Mouse (Mus musculus): ENCODE measurements around the gene Hist1h3f. TPM values are rescaled to one million over a fixed set of nuclear protein-coding genes. Genes with fewer than 3 reads are reported as not detected.
A peak's percentile ranks its signal among the peaks of the same experiment; 100 is the strongest.

Gene Hist1h3f
- polyA plus RNA-seq (2014; fragmentation: Nextera tagmentation; extraction: Ambion mirVana) = 1.0 and 1.1 TPM in 2 replicates

GRCm38 (mm10) chr13:23543965-23544786 is at the start of gene Hist1h3f:
TSS of gene Hist1h3f (plus strand) at chr13:23544052.
- under 1% methylated on average over 14 of the region's 45 CpGs for WGBS
- Histone ChIP-seq H3K4me2 (replicated peaks; ENCODE audit: low read depth, low read length) (peak within 1 kb of the TSS; percentile 67), H3K9ac (ENCODE audit: low read depth, low read length) (peak within 1 kb of the TSS; percentile 64), H3K4me3 (ENCODE audit: low read depth, low read length) (peak within 1 kb of the TSS; percentile 40), H3K27ac (ENCODE audit: low read depth, low read length) (peak within 1 kb of the TSS; percentile 86), H3K27me3 (ENCODE audit: control insufficient read depth, insufficient read depth, low read length) (no peaks in the 10 kb centered on the region), H3K9me3 (ENCODE audit: control insufficient read depth, low read length) (no peaks in the 10 kb centered on the region), H3K36me3 (ENCODE audit: control insufficient read depth, insufficient read depth, low read length) (no peaks in the 10 kb centered on the region), H3K4me1 (replicated peaks; ENCODE audit: control insufficient read depth, insufficient read depth, low read length) (no peaks in the 10 kb centered on the region)
- ATAC-seq (ENCODE audit: low FRiP score) (peak; percentile 94), DNase-seq (ENCODE audit: low spot score) (peak; percentile 88)

GRCm38 (mm10) chr13:23495526-23495925 is 48.3 kb upstream of the Hist1h3f start:
- no peaks in the 10 kb centered on the region for H3K9me3 ChIP-seq (ENCODE audit: control insufficient read depth, low read length)
- no peak overlapping the region for H3K9ac ChIP-seq (ENCODE audit: low read depth, low read length)
- no peak overlapping the region for H3K4me2 ChIP-seq (replicated peaks; ENCODE audit: low read depth, low read length)
- H3K4me3 ChIP-seq (ENCODE audit: low read depth, low read length) = no peak overlapping the region
- DNase-seq (ENCODE audit: low spot score) (no peak), ATAC-seq (ENCODE audit: low FRiP score) (no peak)
- 0 out of 2 replicates have a peak, but pooled peaks cover 2% of the 10 kb centered on the region for H3K27me3 ChIP-seq (ENCODE audit: control insufficient read depth, insufficient read depth, low read length)
- no peak overlapping the region for H3K27ac ChIP-seq (ENCODE audit: low read depth, low read length)
- H3K4me1 ChIP-seq (replicated peaks; ENCODE audit: control insufficient read depth, insufficient read depth, low read length) = no peaks in the 10 kb centered on the region
- 83% methylated on average over 6 of the region's 6 CpGs for WGBS
- no peaks in the 10 kb centered on the region for H3K36me3 ChIP-seq (ENCODE audit: control insufficient read depth, insufficient read depth, low read length)

- peak; percentile 72 for DNase-seq (ENCODE audit: low spot score)
- no peaks in the 10 kb centered on the region for H3K4me1 ChIP-seq (replicated peaks; ENCODE audit: control insufficient read depth, insufficient read depth, low read length)
- H3K9ac ChIP-seq (ENCODE audit: low read depth, low read length) = no peak overlapping the region
- H3K27ac ChIP-seq (ENCODE audit: low read depth, low read length) = no peak overlapping the region
- peak overlapping the region; percentile 14 for H3K4me3 ChIP-seq (ENCODE audit: low read depth, low read length)
- ATAC-seq (ENCODE audit: low FRiP score) = no peak
- 0 out of 2 replicates have a peak, but pooled peaks cover 2% of the 10 kb centered on the region for H3K27me3 ChIP-seq (ENCODE audit: control insufficient read depth, insufficient read depth, low read length)
- H3K4me2 ChIP-seq (replicated peaks; ENCODE audit: low read depth, low read length) = peak overlapping the region; percentile 29; the same call in 1 of the 2 replicates
- H3K36me3 ChIP-seq (ENCODE audit: control insufficient read depth, insufficient read depth, low read length) = no peaks in the 10 kb centered on the region
- H3K9me3 ChIP-seq (ENCODE audit: control insufficient read depth, low read length) = no peaks in the 10 kb centered on the region
- WGBS = 1% methylated on average over 19 of the region's 19 CpGs
These were observed 46.1 kb upstream of the Hist1h3f start for GRCm38 (mm10) chr13:23497656-23498321.

- ATAC-seq (ENCODE audit: low FRiP score) = no peak
- Histone ChIP-seq H3K27ac (ENCODE audit: low read depth, low read length) (no peak overlapping the region), H3K4me1 (replicated peaks; ENCODE audit: control insufficient read depth, insufficient read depth, low read length) (no peaks in the 10 kb centered on the region), H3K27me3 (ENCODE audit: control insufficient read depth, insufficient read depth, low read length) (0 out of 2 replicates have a peak, but pooled peaks cover 2% of the 10 kb centered on the region), H3K36me3 (ENCODE audit: control insufficient read depth, insufficient read depth, low read length) (no peaks in the 10 kb centered on the region), H3K4me3 (ENCODE audit: low read depth, low read length) (peak overlapping the region; percentile 14), H3K9ac (ENCODE audit: low read depth, low read length) (no peak overlapping the region), H3K9me3 (ENCODE audit: control insufficient read depth, low read length) (no peaks in the 10 kb centered on the region), H3K4me2 (replicated peaks; ENCODE audit: low read depth, low read length) (peak overlapping the region; percentile 29)
- no peak for DNase-seq (ENCODE audit: low spot score)
- WGBS = 5% methylated on average over 10 of the region's 10 CpGs
These were observed 45.2 kb upstream of the Hist1h3f start for GRCm38 (mm10) chr13:23498653-23499052.

- Histone ChIP-seq H3K9ac (ENCODE audit: low read depth, low read length) (no peak overlapping the region), H3K4me2 (replicated peaks; ENCODE audit: low read depth, low read length) (no peak overlapping the region), H3K27me3 (ENCODE audit: control insufficient read depth, insufficient read depth, low read length) (0 out of 2 replicates have a peak, but pooled peaks cover 2% of the 10 kb centered on the region), H3K36me3 (ENCODE audit: control insufficient read depth, insufficient read depth, low read length) (no peaks in the 10 kb centered on the region), H3K4me1 (replicated peaks; ENCODE audit: control insufficient read depth, insufficient read depth, low read length) (no peaks in the 10 kb centered on the region), H3K9me3 (ENCODE audit: control insufficient read depth, low read length) (no peaks in the 10 kb centered on the region), H3K4me3 (ENCODE audit: low read depth, low read length) (no peak overlapping the region), H3K27ac (ENCODE audit: low read depth, low read length) (no peak overlapping the region)
- DNase-seq (ENCODE audit: low spot score) (no peak), ATAC-seq (ENCODE audit: low FRiP score) (no peak)
- WGBS = 3% methylated on average over 7 of the region's 7 CpGs
These were observed 43.9 kb upstream of the Hist1h3f start for GRCm38 (mm10) chr13:23499943-23500342.

- no peak overlapping the region for H3K4me3 ChIP-seq (ENCODE audit: low read depth, low read length)
- H3K27ac ChIP-seq (ENCODE audit: low read depth, low read length) = no peak overlapping the region
- no peaks in the 10 kb centered on the region for H3K9me3 ChIP-seq (ENCODE audit: control insufficient read depth, low read length)
- 0% methylated on average over 17 of the region's 17 CpGs for WGBS
- H3K4me1 ChIP-seq (replicated peaks; ENCODE audit: control insufficient read depth, insufficient read depth, low read length) = no peaks in the 10 kb centered on the region
- H3K9ac ChIP-seq (ENCODE audit: low read depth, low read length) = no peak overlapping the region
- no peaks in the 10 kb centered on the region for H3K36me3 ChIP-seq (ENCODE audit: control insufficient read depth, insufficient read depth, low read length)
- 0 out of 2 replicates have a peak, but pooled peaks cover 2% of the 10 kb centered on the region for H3K27me3 ChIP-seq (ENCODE audit: control insufficient read depth, insufficient read depth, low read length)
- ATAC-seq (ENCODE audit: low FRiP score) (peak; percentile 80), DNase-seq (ENCODE audit: low spot score) (peak; percentile 86)
- H3K4me2 ChIP-seq (replicated peaks; ENCODE audit: low read depth, low read length) = no peak overlapping the region
These were observed 43.2 kb upstream of the Hist1h3f start for GRCm38 (mm10) chr13:23500424-23501200.

GRCm38 (mm10) chr13:23501511-23501910 is 42.3 kb upstream of the Hist1h3f start:
- Histone ChIP-seq H3K36me3 (ENCODE audit: control insufficient read depth, insufficient read depth, low read length) (no peaks in the 10 kb centered on the region), H3K4me1 (replicated peaks; ENCODE audit: control insufficient read depth, insufficient read depth, low read length) (no peaks in the 10 kb centered on the region), H3K9ac (ENCODE audit: low read depth, low read length) (no peak overlapping the region), H3K4me3 (ENCODE audit: low read depth, low read length) (no peak overlapping the region), H3K27ac (ENCODE audit: low read depth, low read length) (no peak overlapping the region), H3K9me3 (ENCODE audit: control insufficient read depth, low read length) (no peaks in the 10 kb centered on the region), H3K4me2 (replicated peaks; ENCODE audit: low read depth, low read length) (peak overlapping the region; percentile 26), H3K27me3 (ENCODE audit: control insufficient read depth, insufficient read depth, low read length) (0 out of 2 replicates have a peak, but pooled peaks cover 2% of the 10 kb centered on the region)
- ATAC-seq (ENCODE audit: low FRiP score) (no peak), DNase-seq (ENCODE audit: low spot score) (no peak)
- 32% methylated on average over 5 of the region's 5 CpGs for WGBS

- no peak overlapping the region for H3K27ac ChIP-seq (ENCODE audit: low read depth, low read length)
- H3K4me2 ChIP-seq (replicated peaks; ENCODE audit: low read depth, low read length) = no peak overlapping the region
- H3K4me1 ChIP-seq (replicated peaks; ENCODE audit: control insufficient read depth, insufficient read depth, low read length) = no peaks in the 10 kb centered on the region
- 31% methylated on average over 9 of the region's 9 CpGs for WGBS
- no peak overlapping the region for H3K9ac ChIP-seq (ENCODE audit: low read depth, low read length)
- ATAC-seq (ENCODE audit: low FRiP score) = no peak
- no peak overlapping the region for H3K4me3 ChIP-seq (ENCODE audit: low read depth, low read length)
- H3K9me3 ChIP-seq (ENCODE audit: control insufficient read depth, low read length) = no peaks in the 10 kb centered on the region
- DNase-seq (ENCODE audit: low spot score) = no peak
- H3K27me3 ChIP-seq (ENCODE audit: control insufficient read depth, insufficient read depth, low read length) = 0 out of 2 replicates have a peak, but pooled peaks cover 2% of the 10 kb centered on the region
- no peaks in the 10 kb centered on the region for H3K36me3 ChIP-seq (ENCODE audit: control insufficient read depth, insufficient read depth, low read length)
These were observed 41.8 kb upstream of the Hist1h3f start for GRCm38 (mm10) chr13:23502031-23502567.

All from hindbrain, embryonic 11.5 days (tissue).